Mouse (Mus musculus) intestine, embryonic 15.5 days (tissue): ENCODE measurements around the gene Sell. TPM values are rescaled to one million over a fixed set of nuclear protein-coding genes. Genes with fewer than 3 reads are reported as not detected.

Experiments used
- ATAC-seq: fragments of 200-750 bp; cut with Nextera tagmentation; 2 replicates; pipeline ENCODE4 v1.8.0; 2017; ENCODE audit warnings: moderate TSS enrichment, moderate library complexity
- H3K27ac ChIP-seq: fragments of 300-500 bp; sonication (generic); 2 replicates; pipeline ENCODE4 v1.5.1; 2015; ENCODE audit warnings: mild to moderate bottlenecking, inconsistent platforms
- H3K27me3 ChIP-seq: fragments of 300-500 bp; sonication (generic); replicated peaks from 2 replicates; pipeline ENCODE4 v1.6.1; 2015; ENCODE audit warnings: inconsistent platforms
- H3K36me3 ChIP-seq: fragments of 300-500 bp; sonication (generic); 2 replicates; pipeline ENCODE4 v1.6.1; 2015; ENCODE audit warnings: inconsistent platforms
- H3K4me1 ChIP-seq: fragments of 300-500 bp; sonication (generic); replicated peaks from 2 replicates; pipeline ENCODE4 v1.6.1; 2015; ENCODE audit warnings: inconsistent platforms
- H3K4me2 ChIP-seq: fragments of 300-500 bp; sonication (generic); replicated peaks from 2 replicates; pipeline ENCODE4 v1.6.1; 2015; ENCODE audit warnings: mild to moderate bottlenecking, inconsistent platforms
- H3K4me3 ChIP-seq: fragments of 300-500 bp; sonication (generic); replicated peaks from 2 replicates; pipeline ENCODE4 v1.5.1; 2015; ENCODE audit warnings: inconsistent platforms
- H3K9ac ChIP-seq: fragments of 300-500 bp; sonication (generic); 2 replicates; pipeline ENCODE4 v1.6.1; 2015; ENCODE audit warnings: inconsistent platforms
- H3K9me3 ChIP-seq: fragments of 300-500 bp; sonication (generic); 2 replicates; pipeline ENCODE4 v1.6.1; 2016; ENCODE audit warnings: inconsistent platforms
- WGBS: fragments of 180-500 bp; shearing (Covaris S2); methylation state at CpG from one replicate; pipeline ENCODE4 v1.1.7; 2015; 5-methylcytosine and 5-hydroxymethylcytosine counted together
- polyA plus RNA-seq: library from polyadenylated mRNA; unstranded; fragments of >200 nt; fragmentation: Nextera tagmentation; extraction: Ambion mirVana; gene quantifications from 2 replicates; pipeline ENCODE4 v1.2.1, GENCODE M21; 2015

The Sell gene
- polyA plus RNA-seq, 1 experiment from 2014 or later = 0.88 TPM

GRCm38 (mm10) chr1:164077031-164077430 lies 15.2 kb downstream of the Sell start:
- H3K27me3 ChIP-seq = no peaks in the 10 kb centered on the region
- WGBS = 88% methylated on average over 3 of the region's 3 CpGs
- no peak for ATAC-seq
- H3K4me1 ChIP-seq = no peaks in the 10 kb centered on the region
- no peak overlapping the region for H3K4me2 ChIP-seq
- no peaks in the 10 kb centered on the region for H3K36me3 ChIP-seq
- no peaks in the 10 kb centered on the region for H3K9me3 ChIP-seq
- no peak overlapping the region for H3K4me3 ChIP-seq
- H3K9ac ChIP-seq = no peak overlapping the region
- H3K27ac ChIP-seq = no peak overlapping the region

DNA sequence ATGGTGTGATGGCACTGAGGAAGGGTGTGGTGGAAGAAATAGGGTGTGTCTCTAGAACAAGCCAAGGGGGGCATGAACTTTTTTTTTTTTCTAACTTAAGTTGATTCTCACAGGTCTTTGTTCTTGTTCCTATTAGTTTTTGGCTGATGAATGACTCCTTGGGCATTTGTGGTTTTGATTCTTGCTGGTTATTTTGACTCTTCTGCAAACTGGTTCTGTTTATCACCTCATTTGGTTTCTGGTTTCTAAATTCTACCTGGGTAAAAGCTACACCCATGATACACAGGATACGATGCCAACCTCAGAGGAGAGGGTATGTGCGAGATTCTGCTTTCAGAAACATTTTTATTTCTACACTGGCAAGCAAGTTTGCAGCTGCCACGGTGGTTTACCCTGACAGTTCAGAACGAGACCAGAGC lies 16.6 kb downstream of the Sell start:
- no peak for ATAC-seq
- H3K27ac ChIP-seq = no peak overlapping the region
- no peaks in the 10 kb centered on the region for H3K9me3 ChIP-seq
- H3K27me3 ChIP-seq = no peaks in the 10 kb centered on the region
- H3K4me2 ChIP-seq = no peak overlapping the region
- no peaks in the 10 kb centered on the region for H3K36me3 ChIP-seq
- no peaks in the 10 kb centered on the region for H3K4me1 ChIP-seq
- whole genome bisulfite sequencing = 84% methylated on average over 4 of the region's 4 CpGs
- H3K9ac ChIP-seq = no peak overlapping the region
- no peak overlapping the region for H3K4me3 ChIP-seq

DNA sequence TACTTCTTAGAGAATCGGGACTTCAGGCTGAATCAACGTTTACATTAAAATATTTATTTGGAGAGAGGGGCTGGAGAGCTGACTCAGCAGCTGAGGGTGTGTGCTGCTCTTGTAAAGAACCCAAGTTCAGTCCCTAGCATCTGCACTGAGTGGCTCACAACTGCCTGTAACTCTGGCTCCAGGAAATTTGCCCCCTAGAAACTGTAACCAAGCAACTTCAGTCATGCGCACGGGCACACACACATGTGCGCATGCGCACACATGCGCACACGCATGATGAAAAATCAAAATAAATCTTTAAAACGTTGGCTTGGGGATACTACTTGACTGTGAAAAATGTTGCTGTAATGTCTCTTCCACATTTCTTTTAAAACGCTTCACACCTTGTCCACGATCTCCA lies 17.3 kb downstream of the Sell start:
- Histone ChIP-seq H3K9me3 (no peaks in the 10 kb centered on the region), H3K4me3 (no peak overlapping the region), H3K4me2 (no peak overlapping the region), H3K4me1 (no peaks in the 10 kb centered on the region), H3K36me3 (no peaks in the 10 kb centered on the region), H3K27me3 (no peaks in the 10 kb centered on the region), H3K9ac (no peak overlapping the region), H3K27ac (no peak overlapping the region)
- WGBS = 75% methylated on average over 11 of the region's 11 CpGs
- no peak for ATAC-seq

GRCm38 (mm10) chr1:164083046-164083445 lies 21.3 kb downstream of the Sell start:
- no peaks in the 10 kb centered on the region for H3K27me3 ChIP-seq
- no peaks in the 10 kb centered on the region for H3K36me3 ChIP-seq
- H3K4me2 ChIP-seq = no peak overlapping the region
- no peaks in the 10 kb centered on the region for H3K4me1 ChIP-seq
- no peak for ATAC-seq
- WGBS = 88% methylated on average over 4 of the region's 4 CpGs
- H3K9ac ChIP-seq = no peak overlapping the region
- H3K27ac ChIP-seq = no peak overlapping the region
- H3K9me3 ChIP-seq = no peaks in the 10 kb centered on the region
- H3K4me3 ChIP-seq = no peak overlapping the region

DNA sequence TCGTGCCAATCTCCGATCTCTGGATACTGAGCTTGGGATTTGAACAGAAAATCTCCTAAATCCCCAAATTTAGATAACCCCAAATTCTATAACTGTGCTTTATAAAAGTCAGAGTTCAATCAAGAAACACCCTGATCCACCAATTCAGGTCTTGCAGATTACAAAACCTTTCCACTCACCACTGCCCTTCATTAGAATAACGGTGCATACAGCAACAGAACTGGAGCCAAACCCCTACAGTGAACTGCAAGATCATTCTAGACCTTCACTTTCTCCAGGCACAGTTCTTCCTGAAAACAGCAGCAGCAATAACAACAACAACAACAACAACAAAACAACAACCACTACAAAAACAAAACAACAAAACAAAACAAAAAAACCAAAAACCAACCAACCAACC lies 25.0 kb downstream of the Sell start:
- H3K27me3 ChIP-seq = no peaks in the 10 kb centered on the region
- ATAC-seq = no peak
- H3K9ac ChIP-seq = no peak overlapping the region
- no peak overlapping the region for H3K4me3 ChIP-seq
- WGBS = 80% methylated on average over 3 of the region's 3 CpGs
- no peak overlapping the region for H3K4me2 ChIP-seq
- H3K4me1 ChIP-seq = no peaks in the 10 kb centered on the region
- H3K9me3 ChIP-seq = no peaks in the 10 kb centered on the region
- H3K27ac ChIP-seq = no peak overlapping the region
- no peaks in the 10 kb centered on the region for H3K36me3 ChIP-seq

DNA sequence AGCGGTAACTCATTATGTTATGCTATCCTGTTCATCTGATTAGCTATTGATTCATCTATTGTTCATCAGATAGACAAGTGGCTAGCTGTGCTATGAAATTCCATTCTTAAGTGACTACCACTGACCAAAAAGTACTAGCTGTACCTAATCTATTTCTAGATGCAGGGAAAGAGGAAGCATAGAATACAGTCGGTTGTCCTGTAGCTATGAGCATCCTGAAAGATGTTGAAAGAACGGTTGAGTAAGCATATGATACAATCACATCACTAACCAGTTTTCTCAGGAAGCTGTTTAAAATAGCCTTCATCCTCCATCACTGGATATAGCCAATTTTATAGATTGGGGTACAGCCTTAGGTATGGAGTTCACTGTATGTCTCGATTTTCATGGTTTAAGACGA lies 26.1 kb downstream of the Sell start:
- H3K9ac ChIP-seq = no peak overlapping the region
- 86% methylated on average over 5 of the region's 5 CpGs for WGBS
- ATAC-seq = no peak
- H3K27ac ChIP-seq = no peak overlapping the region
- H3K4me3 ChIP-seq = no peak overlapping the region
- no peaks in the 10 kb centered on the region for H3K27me3 ChIP-seq
- no peaks in the 10 kb centered on the region for H3K9me3 ChIP-seq
- H3K4me1 ChIP-seq = no peaks in the 10 kb centered on the region
- no peaks in the 10 kb centered on the region for H3K36me3 ChIP-seq
- no peak overlapping the region for H3K4me2 ChIP-seq

DNA sequence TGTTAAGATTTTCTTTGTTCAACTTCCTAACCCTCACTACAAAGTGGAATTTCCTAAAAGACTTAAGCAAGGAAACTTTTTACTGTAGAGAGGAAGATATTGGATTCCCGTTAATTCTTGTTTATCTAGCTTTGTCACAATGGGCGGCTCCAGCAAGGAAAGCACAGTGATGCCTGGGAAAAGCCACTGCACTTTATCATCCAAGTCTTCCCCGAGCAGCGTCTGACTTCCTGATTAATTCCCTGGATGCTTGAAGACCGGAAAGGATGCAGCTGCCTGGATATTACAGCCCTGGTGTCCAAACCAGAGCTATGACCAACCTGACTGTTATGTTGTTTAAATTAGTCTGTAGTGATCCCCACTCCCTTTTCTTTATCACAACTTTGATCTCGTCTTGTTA lies 35.0 kb downstream of the Sell start:
- ATAC-seq = no peak
- 24% methylated on average over 6 of the region's 6 CpGs for WGBS
- Histone ChIP-seq H3K27ac (no peak overlapping the region), H3K4me2 (no peak overlapping the region), H3K36me3 (no peaks in the 10 kb centered on the region), H3K27me3 (no peaks in the 10 kb centered on the region), H3K4me1 (no peaks in the 10 kb centered on the region), H3K9ac (no peak overlapping the region), H3K9me3 (no peaks in the 10 kb centered on the region), H3K4me3 (no peak overlapping the region)

DNA sequence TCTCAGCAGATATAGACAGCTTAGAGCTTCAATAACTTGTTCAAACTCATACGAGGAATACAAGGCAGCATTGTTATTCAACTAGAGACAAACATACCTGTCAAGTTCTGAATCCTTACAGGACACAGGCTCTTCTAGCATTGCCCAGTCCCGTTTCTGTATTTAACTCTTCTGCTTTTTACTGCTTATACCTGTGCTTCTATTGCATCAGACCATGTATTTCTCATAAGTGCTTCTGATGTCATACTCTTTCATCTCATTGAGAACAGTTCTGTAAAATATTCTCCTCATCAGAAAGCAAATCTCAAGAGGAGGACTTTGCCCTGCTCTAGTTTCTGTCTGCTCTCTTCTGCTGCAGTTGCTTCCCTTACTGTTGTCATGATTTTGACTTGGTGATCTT lies 36.1 kb downstream of the Sell start:
- no peak for ATAC-seq
- Histone ChIP-seq H3K27ac (no peak overlapping the region), H3K36me3 (no peaks in the 10 kb centered on the region), H3K4me3 (no peak overlapping the region), H3K4me1 (no peaks in the 10 kb centered on the region), H3K9me3 (no peaks in the 10 kb centered on the region), H3K27me3 (no peaks in the 10 kb centered on the region), H3K4me2 (no peak overlapping the region), H3K9ac (no peak overlapping the region)
- WGBS = 75% methylated on average over 2 of the region's 2 CpGs

GRCm38 (mm10) chr1:164098372-164098771 lies 36.6 kb downstream of the Sell start:
- no peaks in the 10 kb centered on the region for H3K4me1 ChIP-seq
- 72% methylated on average over 2 of the region's 2 CpGs for WGBS
- H3K36me3 ChIP-seq = no peaks in the 10 kb centered on the region
- no peak overlapping the region for H3K4me2 ChIP-seq
- H3K4me3 ChIP-seq = no peak overlapping the region
- ATAC-seq = no peak
- no peak overlapping the region for H3K9ac ChIP-seq
- H3K27ac ChIP-seq = no peak overlapping the region
- no peaks in the 10 kb centered on the region for H3K27me3 ChIP-seq
- H3K9me3 ChIP-seq = no peaks in the 10 kb centered on the region

DNA sequence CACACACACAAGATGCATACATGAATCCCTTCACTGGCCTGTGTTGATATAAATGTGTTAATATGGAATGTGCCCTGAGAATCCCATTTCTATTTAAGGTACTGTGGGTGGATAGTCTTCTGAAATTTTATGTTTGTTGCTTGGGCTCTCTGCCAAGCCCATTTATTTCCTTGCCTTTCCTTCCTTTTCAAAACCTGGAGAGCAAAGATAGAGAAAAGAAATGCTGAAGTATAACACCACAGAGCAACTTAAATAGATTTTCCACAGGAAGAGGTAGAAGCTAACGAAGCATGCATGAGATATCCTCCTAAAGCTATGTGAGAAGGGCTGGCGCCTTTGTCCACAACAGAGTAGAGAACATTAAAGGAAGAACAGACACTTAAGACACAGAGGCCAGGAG lies 48.0 kb downstream of the Sell start:
- no peak overlapping the region for H3K27ac ChIP-seq
- no peaks in the 10 kb centered on the region for H3K36me3 ChIP-seq
- H3K9me3 ChIP-seq = no peaks in the 10 kb centered on the region
- no peak overlapping the region for H3K4me2 ChIP-seq
- no peak for ATAC-seq
- no peaks in the 10 kb centered on the region for H3K27me3 ChIP-seq
- no peak overlapping the region for H3K9ac ChIP-seq
- WGBS = 82% methylated on average over 2 of the region's 2 CpGs
- no peak overlapping the region for H3K4me3 ChIP-seq
- no peaks in the 10 kb centered on the region for H3K4me1 ChIP-seq

- no peaks in the 10 kb centered on the region for H3K27me3 ChIP-seq
- no peaks in the 10 kb centered on the region for H3K36me3 ChIP-seq
- no peaks in the 10 kb centered on the region for H3K4me1 ChIP-seq
- H3K4me2 ChIP-seq = no peak overlapping the region
- no peak overlapping the region for H3K27ac ChIP-seq
- no peak for ATAC-seq
- H3K9ac ChIP-seq = no peak overlapping the region
- 94% methylated on average over 9 of the region's 9 CpGs for WGBS
- no peaks in the 10 kb centered on the region for H3K9me3 ChIP-seq
- H3K4me3 ChIP-seq = no peak overlapping the region
Observed at GRCm38 (mm10) chr1:164110591-164111329, 49.0 kb downstream of the Sell start.

- Histone ChIP-seq H3K9ac (no peak overlapping the region), H3K4me2 (no peak overlapping the region), H3K4me3 (no peak overlapping the region), H3K27me3 (no peaks in the 10 kb centered on the region), H3K27ac (no peak overlapping the region), H3K36me3 (no peaks in the 10 kb centered on the region), H3K4me1 (no peaks in the 10 kb centered on the region), H3K9me3 (no peaks in the 10 kb centered on the region)
- 76% methylated on average over 5 of the region's 5 CpGs for WGBS
- no peak for ATAC-seq
Observed at GRCm38 (mm10) chr1:164114280-164114679, 52.5 kb downstream of the Sell start.

DNA sequence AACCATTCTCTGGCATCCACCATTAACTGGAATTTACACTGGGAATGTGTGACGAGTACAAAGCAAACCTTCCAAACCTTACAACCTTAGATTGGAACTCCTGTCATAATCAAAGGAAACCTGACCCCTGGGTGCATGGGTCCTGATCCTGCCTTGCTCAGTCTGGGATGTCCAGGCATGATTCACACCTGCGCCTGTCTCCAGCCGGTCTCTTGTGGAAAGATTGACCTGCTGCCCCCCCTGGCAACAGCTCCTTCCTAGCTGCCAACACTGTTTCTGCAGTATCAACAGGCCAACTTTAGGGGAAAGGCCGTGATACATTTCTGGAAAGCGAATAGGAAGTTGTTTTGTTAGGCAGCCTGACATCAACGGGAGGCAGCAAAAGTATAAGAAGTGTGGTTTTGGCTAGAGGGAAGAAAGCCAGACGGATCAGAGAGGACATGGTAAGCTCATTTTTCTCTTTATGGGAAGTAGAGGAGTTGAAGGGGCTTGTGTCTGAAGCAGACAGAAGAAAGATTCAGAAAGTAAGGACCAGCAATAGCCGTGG lies 53.2 kb downstream of the Sell start, which contains the start of gene Selp:
Selp (plus strand) TSS at position 318 of the 547 bp plus-strand sequence.
- no peak within 1 kb of the TSS for H3K4me2 ChIP-seq
- H3K9ac ChIP-seq = no peak within 1 kb of the TSS
- no peaks in the 10 kb centered on the region for H3K36me3 ChIP-seq
- H3K9me3 ChIP-seq = no peaks in the 10 kb centered on the region
- no peaks in the 10 kb centered on the region for H3K4me1 ChIP-seq
- WGBS = 70% methylated on average over 8 of the region's 8 CpGs
- no peaks in the 10 kb centered on the region for H3K27me3 ChIP-seq
- no peak for ATAC-seq
- no peak within 1 kb of the TSS for H3K27ac ChIP-seq
- no peak within 1 kb of the TSS for H3K4me3 ChIP-seq
